Mouse (Mus musculus) hindbrain, embryonic 16.5 days (tissue): Measurements from ENCODE around the gene Gm8909. TPM values are rescaled to one million over a fixed set of nuclear protein-coding genes. Genes with fewer than 3 reads are reported as not detected.
"Not testable (repeated sequence)": the region's sequence is repeated elsewhere in the genome, so short reads cannot be mapped to it uniquely, and the experiment has no call there.

Experiments used
- ATAC-seq: fragments of 200-750 bp; cut with Nextera tagmentation; 2 replicates; pipeline ENCODE4 v1.8.0; 2017; ENCODE audit warnings: moderate TSS enrichment, moderate library complexity
- H3K27ac ChIP-seq: fragments of 300-500 bp; sonication (generic); 2 replicates; pipeline ENCODE4 v1.5.1; 2014; ENCODE audit warnings: low read depth, mild to moderate bottlenecking, control low read depth, low read length, moderate library complexity
- H3K27me3 ChIP-seq: fragments of 300-500 bp; sonication (generic); replicated peaks from 2 replicates; pipeline ENCODE4 v1.6.1; 2014; ENCODE audit warnings: low read length; ENCODE audit not compliant: control insufficient read depth, insufficient read depth
- H3K36me3 ChIP-seq: fragments of 300-500 bp; sonication (generic); 2 replicates; pipeline ENCODE4 v1.6.1; 2014; ENCODE audit warnings: mild to moderate bottlenecking, low read length, moderate library complexity, mixed read lengths; ENCODE audit not compliant: control insufficient read depth, insufficient read depth
- H3K4me1 ChIP-seq: fragments of 300-500 bp; sonication (generic); 2 replicates; pipeline ENCODE4 v1.6.1; 2014; ENCODE audit warnings: low read depth, low read length; ENCODE audit not compliant: control insufficient read depth, insufficient read depth
- H3K4me2 ChIP-seq: fragments of 300-500 bp; sonication (generic); 2 replicates; pipeline ENCODE4 v1.6.1; 2014; ENCODE audit warnings: mild to moderate bottlenecking, low read length, control low read depth, moderate library complexity
- H3K4me3 ChIP-seq: fragments of 300-500 bp; sonication (generic); 2 replicates; pipeline ENCODE4 v1.5.1; 2014; ENCODE audit warnings: mild to moderate bottlenecking, low read length, control low read depth, moderate library complexity
- H3K9ac ChIP-seq: fragments of 300-500 bp; sonication (generic); 2 replicates; pipeline ENCODE4 v1.6.1; 2014; ENCODE audit warnings: low read depth, mild to moderate bottlenecking, control low read depth, low read length, moderate library complexity
- H3K9me3 ChIP-seq: fragments of 300-500 bp; sonication (generic); 2 replicates; pipeline ENCODE4 v1.6.1; 2014; ENCODE audit warnings: mild to moderate bottlenecking, low read length, moderate library complexity; ENCODE audit not compliant: control insufficient read depth
- WGBS: fragments of 180-500 bp; shearing (Covaris S2); extraction: QIAGEN DNeasy Blood & Tissue Kit; methylation state at CpG from one replicate; pipeline ENCODE4 v1.1.7; 2014; 5-methylcytosine and 5-hydroxymethylcytosine counted together
- polyA plus RNA-seq: library from polyadenylated mRNA; unstranded; fragments of >200 nt; fragmentation: Nextera tagmentation; extraction: Ambion mirVana; gene quantifications from 2 replicates; pipeline ENCODE4 v1.2.1, GENCODE M21; 2015

The Gm8909 gene
- polyA plus RNA-seq, 1 experiment from 2014 or later = not detected

DNA sequence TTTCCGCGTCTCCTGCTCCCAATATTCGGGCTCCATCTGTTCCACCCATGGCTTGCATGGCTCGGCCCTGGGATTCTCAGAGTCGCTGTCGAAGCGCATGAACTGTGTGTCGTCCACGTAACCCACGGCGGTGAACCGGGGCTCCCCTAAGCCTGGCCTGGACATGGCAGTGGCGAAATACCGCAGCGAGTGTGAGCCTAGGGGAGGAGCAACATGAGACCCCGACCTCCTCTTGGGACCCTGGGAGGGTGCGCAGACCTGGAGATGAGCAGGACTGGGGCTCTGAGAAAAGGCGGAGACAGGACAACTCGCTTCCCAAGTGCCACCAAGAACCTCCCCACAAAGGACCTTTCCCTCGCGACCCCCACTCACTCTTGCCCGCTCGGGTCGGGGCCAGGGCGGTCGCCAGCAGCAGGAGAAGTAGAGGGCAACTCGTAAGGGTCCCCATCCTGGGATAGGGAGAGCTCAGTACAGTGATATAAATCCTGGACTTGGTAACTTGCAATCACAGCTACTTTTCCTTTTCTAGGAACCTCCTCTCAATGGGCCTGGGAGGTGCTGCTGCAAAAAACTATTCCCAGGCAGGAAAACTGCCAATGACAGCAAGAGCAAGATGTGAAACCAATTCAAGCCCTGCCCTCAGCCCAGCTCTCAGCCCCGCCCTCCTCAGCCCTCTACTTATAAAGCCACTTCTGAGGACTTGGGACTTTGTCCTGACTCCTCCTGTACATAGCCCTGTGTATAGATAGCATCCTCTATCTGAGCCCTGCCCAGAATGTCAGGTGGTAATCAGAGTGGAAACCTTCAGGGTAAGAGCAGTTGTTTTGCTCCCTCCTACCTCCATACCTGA, 39.1 kb downstream of the Gm8909 start, which contains the start of gene Gm7030:
Gene Gm7030 (minus strand): TSS at position 458 of the 850 bp plus-strand sequence.
- not testable (repeated sequence) for H3K4me2 ChIP-seq, H3K36me3 ChIP-seq, H3K4me1 ChIP-seq, H3K9ac ChIP-seq, H3K9me3 ChIP-seq, ATAC-seq, H3K4me3 ChIP-seq, H3K27ac ChIP-seq, H3K27me3 ChIP-seq
- 25% methylated on average over 23 of the region's 28 CpGs for WGBS

DNA sequence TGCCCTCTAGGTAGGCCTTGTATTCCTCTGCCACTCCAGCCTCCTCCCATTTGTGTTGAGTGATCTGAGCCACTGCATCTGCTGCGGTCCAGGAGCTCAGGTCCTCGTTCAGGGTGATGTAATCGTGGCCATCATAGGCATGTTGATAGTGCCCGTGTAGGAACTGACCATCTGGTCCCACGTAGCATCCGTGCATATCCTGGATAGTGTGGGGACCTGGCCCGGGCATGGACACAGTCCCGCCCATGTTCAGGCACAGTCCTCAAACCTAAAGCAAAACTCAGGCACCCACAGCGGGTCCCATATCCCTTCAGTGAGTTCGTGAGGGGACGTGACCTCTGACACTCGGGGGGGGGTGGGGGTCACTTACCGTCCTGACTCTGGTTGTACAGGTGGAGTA, 39.8 kb downstream of the Gm8909 start:
- WGBS = 68% methylated on average over 10 of the region's 13 CpGs
- H3K36me3 ChIP-seq, H3K4me3 ChIP-seq, H3K4me1 ChIP-seq, H3K9me3 ChIP-seq, H3K9ac ChIP-seq, H3K27ac ChIP-seq, ATAC-seq, H3K4me2 ChIP-seq, H3K27me3 ChIP-seq: not testable (repeated sequence)

DNA sequence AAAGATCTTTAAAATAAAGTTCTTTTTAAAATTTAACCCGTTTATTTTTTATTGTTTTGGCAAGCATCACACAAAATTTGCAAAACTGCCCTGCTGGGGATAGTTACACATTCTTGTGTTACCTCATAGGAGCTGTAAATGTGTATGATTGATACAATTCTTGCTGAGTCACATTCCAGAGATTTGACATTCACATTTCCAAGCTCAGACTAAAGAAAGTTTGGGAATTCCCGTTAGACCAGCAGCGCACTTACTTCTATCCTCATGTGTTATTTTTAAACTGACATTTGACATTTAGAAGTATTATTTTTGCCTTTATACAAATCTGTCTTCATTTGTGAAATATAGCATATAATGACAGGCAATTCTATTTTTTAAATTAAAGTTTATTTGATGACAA, 44.2 kb downstream of the Gm8909 start:
- not testable (repeated sequence) for H3K9ac ChIP-seq, ATAC-seq, H3K4me2 ChIP-seq, H3K36me3 ChIP-seq, H3K4me3 ChIP-seq, H3K4me1 ChIP-seq, H3K9me3 ChIP-seq, H3K27me3 ChIP-seq, H3K27ac ChIP-seq
- WGBS = 79% methylated on average over 3 of the region's 3 CpGs

DNA sequence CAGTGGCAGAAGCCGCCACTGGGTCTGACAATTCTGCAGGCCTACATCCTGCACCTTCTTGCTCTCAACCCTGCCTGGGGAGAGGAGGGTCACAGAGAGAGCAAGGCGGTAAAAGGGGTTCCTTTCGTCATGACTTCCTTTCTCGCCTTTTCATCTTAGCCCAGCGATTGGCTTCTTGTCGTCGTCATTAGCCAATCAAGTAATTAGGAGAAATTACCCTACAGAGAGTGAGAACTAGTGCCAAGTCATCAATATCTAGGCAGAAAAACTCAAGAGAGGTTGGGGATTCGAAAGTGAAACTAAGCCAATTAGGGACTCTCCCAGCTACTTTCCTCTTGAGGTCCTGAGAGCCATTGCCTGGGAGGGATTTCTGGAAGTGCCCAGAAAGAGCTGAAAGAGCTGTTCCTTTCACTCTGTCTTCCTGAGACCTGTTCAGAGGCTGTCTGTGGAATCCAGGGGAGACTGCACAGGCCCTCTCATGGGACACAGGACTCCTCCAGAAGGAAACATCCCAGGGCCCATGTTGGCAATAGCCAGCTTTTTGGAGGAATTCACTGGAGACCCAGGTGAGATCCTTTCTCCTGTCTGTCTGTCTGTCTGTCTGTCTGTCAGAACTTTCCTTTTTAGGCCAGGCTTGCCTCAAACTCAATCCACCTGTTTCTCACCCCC, 46.9 kb downstream of the Gm8909 start, which contains the start of gene Gm19684:
Gene Gm19684 (plus strand): TSS at position 327 of the 669 bp plus-strand sequence.
- peak; percentile 61; the same call in 1 of the 2 replicates for ATAC-seq
- peak within 1 kb of the TSS; percentile 8 for H3K4me3 ChIP-seq
- H3K27ac ChIP-seq, H3K9me3 ChIP-seq, H3K4me1 ChIP-seq, H3K36me3 ChIP-seq, H3K9ac ChIP-seq: not testable (repeated sequence)
- peak within 1 kb of the TSS; percentile 43 for H3K4me2 ChIP-seq
- H3K27me3 ChIP-seq = peaks cover 11% of the 10 kb centered on the region
- WGBS = 10% methylated on average over 8 of the region's 8 CpGs

DNA sequence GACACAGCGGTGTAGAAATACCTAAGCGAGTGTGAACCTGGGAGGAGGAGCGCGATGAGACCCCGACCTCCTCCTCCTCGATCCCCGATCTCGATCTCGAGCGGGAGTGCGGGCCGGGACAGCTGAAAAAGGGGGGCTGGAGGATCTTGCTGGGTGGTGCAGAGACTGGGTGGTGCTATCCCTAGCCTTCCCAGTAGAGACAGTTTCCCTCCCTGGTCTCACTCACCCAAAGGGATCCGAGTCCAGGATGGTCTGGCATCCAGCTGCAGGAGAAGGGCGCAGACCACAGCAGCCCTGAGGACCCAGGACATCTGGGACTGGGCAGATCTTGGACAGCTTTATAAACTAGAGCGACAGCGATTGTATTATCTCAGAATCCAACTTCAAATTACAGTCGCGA, 47.5 kb downstream of the Gm8909 start:
- not testable (repeated sequence) for H3K27ac ChIP-seq, H3K9ac ChIP-seq, H3K4me3 ChIP-seq, H3K36me3 ChIP-seq, H3K9me3 ChIP-seq, H3K4me1 ChIP-seq
- Histone ChIP-seq H3K27me3 (peaks cover 11% of the 10 kb centered on the region), H3K4me2 (peak overlapping the region; percentile 43)
- 18% methylated on average over 18 of the region's 18 CpGs for WGBS
- ATAC-seq = peak; percentile 48; the same call in 1 of the 2 replicates

DNA sequence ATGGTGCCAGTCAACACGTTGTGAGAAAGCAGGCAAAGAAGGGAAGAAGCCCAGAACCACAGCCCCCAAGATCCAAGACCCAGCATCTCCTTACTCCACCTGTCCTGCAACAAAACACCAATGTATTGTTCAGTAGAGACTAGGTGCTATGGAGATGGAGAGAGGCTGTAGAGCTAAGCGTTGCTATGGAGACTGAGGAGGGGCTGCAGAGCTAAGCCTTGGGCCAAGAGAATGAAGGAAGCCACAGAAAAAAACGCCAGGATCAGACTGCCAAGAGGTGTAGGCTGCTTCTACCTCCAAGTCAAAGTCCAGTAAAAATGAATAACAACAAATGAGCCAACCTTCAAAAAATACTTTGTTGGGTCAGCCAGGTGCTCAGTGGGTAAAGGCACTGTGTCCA, 51.8 kb downstream of the Gm8909 start:
- H3K4me2 ChIP-seq, H3K9me3 ChIP-seq, H3K4me1 ChIP-seq, H3K4me3 ChIP-seq, ATAC-seq, H3K36me3 ChIP-seq, H3K27ac ChIP-seq, H3K9ac ChIP-seq: not testable (repeated sequence)
- WGBS = 19% methylated on average over 3 of the region's 3 CpGs
- peaks cover 11% of the 10 kb centered on the region for H3K27me3 ChIP-seq

Other genes starting within 250 kb of the Gm8909 start
- 73.9 and 84.6 TPM in 2 replicates for gene Abcf1, start 198.8 kb downstream of the Gm8909 start, polyA plus RNA-seq
- gene Gnl1, start 188.7 kb downstream of the Gm8909 start, polyA plus RNA-seq = 74.1 and 75.1 TPM in 2 replicates
- 93.3 and 93.7 TPM in 2 replicates for gene Prr3, start 188.3 kb downstream of the Gm8909 start, polyA plus RNA-seq
- 9.6 and 10.3 TPM in 2 replicates for gene H2-T24, start 148.0 kb downstream of the Gm8909 start, polyA plus RNA-seq
- gene H2-T23, start 135.7 kb downstream of the Gm8909 start, polyA plus RNA-seq = 5.0 and 5.1 TPM in 2 replicates
- gene H2-T22, start 125.8 kb downstream of the Gm8909 start, polyA plus RNA-seq = 8.2 and 9.2 TPM in 2 replicates
- not detected in 2 replicates for gene Gm6034, start 125.6 kb downstream of the Gm8909 start, polyA plus RNA-seq
- gene Gm11127, start 110.2 kb downstream of the Gm8909 start, polyA plus RNA-seq = not detected in 2 replicates
- gene Gm19684, start 46.9 kb downstream of the Gm8909 start, polyA plus RNA-seq = not detected in 2 replicates
- gene Gm7030, start 39.1 kb downstream of the Gm8909 start, polyA plus RNA-seq = not detected in 2 replicates
- gene H2-T3, start 21.8 kb upstream of the Gm8909 start, polyA plus RNA-seq = not detected in 2 replicates
- gene Rpp21, start 89.5 kb upstream of the Gm8909 start, polyA plus RNA-seq = 117 and 131 TPM in 2 replicates
- gene Trim39, start 103.7 kb upstream of the Gm8909 start, polyA plus RNA-seq = 22.1 and 25.4 TPM in 2 replicates
- 0.14 and 0.19 TPM in 2 replicates for gene H2-M10.2, start 118.0 kb upstream of the Gm8909 start, polyA plus RNA-seq
- not detected in 2 replicates for gene H2-M10.1, start 157.6 kb upstream of the Gm8909 start, polyA plus RNA-seq
- not detected in 2 replicates for gene H2-M10.3, start 199.9 kb upstream of the Gm8909 start, polyA plus RNA-seq